Mouse (Mus musculus) embryonic facial prominence, embryonic 10.5 days (tissue): ENCODE data around the gene Rpl28. TPM values are rescaled to one million over a fixed set of nuclear protein-coding genes. Genes with fewer than 3 reads are reported as not detected.

Source experiments
- DNase-seq: peaks from one replicate; pipeline ENCODE4 v3.0.0-alpha.2; 2017; ENCODE audit warnings: low spot score
- H3K27ac ChIP-seq: fragments of 300-500 bp; sonication (generic); replicated peaks from 2 replicates; pipeline ENCODE4 v1.5.1; 2016; ENCODE audit warnings: mild to moderate bottlenecking
- H3K27me3 ChIP-seq: fragments of 300-500 bp; sonication (generic); replicated peaks from 2 replicates; pipeline ENCODE4 v1.6.1; 2016; ENCODE audit warnings: low read depth, mild to moderate bottlenecking; ENCODE audit not compliant: poor library complexity, severe bottlenecking
- H3K36me3 ChIP-seq: fragments of 300-500 bp; sonication (generic); replicated peaks from 2 replicates; pipeline ENCODE4 v1.6.1; 2016; ENCODE audit warnings: mild to moderate bottlenecking, moderate library complexity
- H3K4me1 ChIP-seq: fragments of 300-500 bp; sonication (generic); 2 replicates; pipeline ENCODE4 v1.6.1; 2016
- H3K4me3 ChIP-seq: fragments of 300-500 bp; sonication (generic); 2 replicates; pipeline ENCODE4 v1.5.1; 2016; ENCODE audit warnings: mild to moderate bottlenecking, moderate library complexity
- H3K9me3 ChIP-seq: fragments of 300-500 bp; sonication (generic); 2 replicates; pipeline ENCODE4 v1.6.1; 2016; ENCODE audit warnings: mild to moderate bottlenecking
- WGBS: fragments of 180-500 bp; shearing (Covaris S2); methylation state at CpG from one replicate; pipeline ENCODE4 v1.1.7; 2016; 5-methylcytosine and 5-hydroxymethylcytosine counted together
- polyA plus RNA-seq: library from polyadenylated mRNA; unstranded; fragments of >200 nt; fragmentation: Nextera tagmentation; extraction: Ambion mirVana; gene quantifications from 2 replicates; pipeline ENCODE4 v1.2.1, GENCODE M21; 2016

The Rpl28 gene
- 386 and 403 TPM in 2 replicates for polyA plus RNA-seq

DNA sequence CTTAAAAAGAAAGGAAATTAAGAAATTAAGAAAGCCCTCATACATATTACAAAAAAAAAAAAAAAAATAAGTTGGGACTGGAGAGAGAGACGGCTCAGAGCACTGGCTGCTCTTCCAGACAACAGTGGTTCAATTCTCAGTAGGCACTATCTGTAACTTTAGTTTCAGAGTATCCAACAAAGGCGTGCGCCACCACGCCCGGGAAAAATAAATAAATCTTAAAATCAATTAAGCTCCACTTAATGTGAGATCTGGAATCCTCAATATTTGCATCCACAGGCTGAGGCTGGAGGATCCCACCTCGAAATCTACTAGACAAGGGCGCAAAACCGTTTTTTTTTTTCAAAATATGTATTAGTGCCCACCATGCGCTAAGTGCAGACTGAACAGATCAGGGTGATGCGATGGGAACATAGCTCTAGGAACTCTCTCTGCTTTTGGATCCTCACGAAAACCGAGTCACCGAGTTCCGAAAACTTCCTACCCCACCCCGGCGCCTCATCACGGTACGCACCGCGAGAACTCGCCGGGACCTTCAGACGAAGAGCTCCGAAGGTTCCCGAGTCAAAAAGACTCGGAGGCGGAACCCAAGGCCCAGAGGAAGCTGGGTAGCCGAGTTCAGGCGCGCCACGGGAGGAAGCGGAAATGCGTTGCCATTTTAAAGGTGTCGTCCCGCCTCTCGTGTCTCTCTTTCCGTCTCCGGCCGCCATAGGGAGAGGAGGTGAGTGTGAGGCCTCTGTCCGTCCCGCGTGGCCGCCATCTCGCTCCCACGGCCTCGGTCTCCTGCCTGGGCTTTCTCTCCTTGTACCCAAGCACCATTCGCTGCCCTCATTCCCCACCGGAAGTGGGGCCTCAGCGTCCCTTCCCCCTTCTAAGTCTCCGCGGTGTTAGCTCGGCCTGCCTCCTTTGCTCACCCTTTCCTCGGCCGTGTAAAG lies at the start of gene Rpl28:
Gene Rpl28 (plus strand): TSS at position 597 of the 935 bp plus-strand sequence.
- Histone ChIP-seq H3K4me3 (peak within 1 kb of the TSS; percentile 79), H3K27me3 (peaks cover 25% of the 10 kb centered on the region), H3K27ac (peak within 1 kb of the TSS; percentile 94), H3K36me3 (peaks cover 41% of the 10 kb centered on the region), H3K4me1 (peaks cover 31% of the 10 kb centered on the region), H3K9me3 (no peaks in the 10 kb centered on the region)
- peak; percentile 96 for DNase-seq
- 2% methylated on average over 54 of the region's 54 CpGs for WGBS

GRCm38 (mm10) chr7:4743354-4743753 lies 49.3 kb upstream of the Rpl28 start:
- Histone ChIP-seq H3K4me3 (no peak overlapping the region), H3K27ac (no peak overlapping the region), H3K27me3 (no peaks in the 10 kb centered on the region), H3K4me1 (peaks cover 48% of the 10 kb centered on the region), H3K36me3 (peaks cover 55% of the 10 kb centered on the region), H3K9me3 (no peaks in the 10 kb centered on the region)
- DNase-seq = no peak
- WGBS = 75% methylated on average over 2 of the region's 2 CpGs

GRCm38 (mm10) chr7:4744886-4745285 lies 47.8 kb upstream of the Rpl28 start:
- H3K4me3 ChIP-seq = no peak overlapping the region
- H3K4me1 ChIP-seq = peaks cover 38% of the 10 kb centered on the region
- H3K9me3 ChIP-seq = no peaks in the 10 kb centered on the region
- no peaks in the 10 kb centered on the region for H3K27me3 ChIP-seq
- no peak overlapping the region for H3K27ac ChIP-seq
- DNase-seq = no peak
- 93% methylated on average over 6 of the region's 6 CpGs for WGBS
- H3K36me3 ChIP-seq = peaks cover 61% of the 10 kb centered on the region

DNA sequence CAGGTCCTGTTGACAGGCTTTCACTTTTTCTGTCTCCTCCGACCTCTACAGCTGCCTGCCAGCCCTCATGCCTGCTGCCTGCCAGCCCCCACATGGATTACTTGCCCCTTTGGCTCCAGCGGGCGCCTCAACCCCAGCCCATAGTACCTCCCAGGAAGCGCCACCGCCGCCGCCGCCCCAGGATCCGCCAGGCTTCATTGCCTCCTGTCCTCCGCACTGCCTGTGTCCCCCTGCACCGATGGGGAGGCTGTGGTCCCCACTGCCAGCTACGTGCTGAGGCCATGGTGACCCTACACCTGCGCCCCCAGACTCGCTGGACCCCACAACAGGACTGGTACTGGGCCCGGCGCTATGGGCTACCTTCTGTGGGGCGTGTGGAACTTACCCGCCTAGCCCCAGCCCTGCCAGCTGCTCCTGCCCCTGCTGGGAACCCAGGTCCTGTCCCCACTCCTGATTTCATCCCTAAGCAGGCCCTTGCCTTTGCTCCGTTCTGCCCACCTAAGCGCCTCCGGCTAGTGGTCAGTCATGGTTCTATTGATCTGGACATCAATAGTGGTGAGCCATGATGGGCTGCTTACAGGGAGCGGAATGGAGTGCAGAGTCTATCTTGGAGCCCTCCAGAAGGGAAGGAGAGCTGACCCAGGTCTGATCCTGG lies 46.2 kb upstream of the Rpl28 start:
- H3K4me1 ChIP-seq = peaks cover 28% of the 10 kb centered on the region
- 86% methylated on average over 22 of the region's 22 CpGs for WGBS
- H3K27ac ChIP-seq = no peak overlapping the region
- no peak overlapping the region for H3K4me3 ChIP-seq
- peaks cover 61% of the 10 kb centered on the region for H3K36me3 ChIP-seq
- H3K27me3 ChIP-seq = no peaks in the 10 kb centered on the region
- DNase-seq = no peak
- H3K9me3 ChIP-seq = no peaks in the 10 kb centered on the region

- Histone ChIP-seq H3K27me3 (no peaks in the 10 kb centered on the region), H3K9me3 (no peaks in the 10 kb centered on the region), H3K36me3 (peaks cover 54% of the 10 kb centered on the region), H3K4me3 (no peak overlapping the region), H3K4me1 (peaks cover 28% of the 10 kb centered on the region), H3K27ac (no peak overlapping the region)
- 75% methylated on average over 9 of the region's 9 CpGs for WGBS
- DNase-seq = no peak
Observed at GRCm38 (mm10) chr7:4747156-4747899, 45.3 kb upstream of the Rpl28 start.

- DNase-seq = no peak
- WGBS = 82% methylated on average over 4 of the region's 4 CpGs
Observed at GRCm38 (mm10) chr7:4748321-4748720, 44.4 kb upstream of the Rpl28 start.

GRCm38 (mm10) chr7:4749169-4749568 lies 43.5 kb upstream of the Rpl28 start:
- H3K4me3 ChIP-seq = no peak overlapping the region
- H3K27ac ChIP-seq = no peak overlapping the region
- no peak for DNase-seq
- peaks cover 36% of the 10 kb centered on the region for H3K36me3 ChIP-seq
- peaks cover 7% of the 10 kb centered on the region for H3K27me3 ChIP-seq
- WGBS = 93% methylated on average over 2 of the region's 2 CpGs
- H3K9me3 ChIP-seq = no peaks in the 10 kb centered on the region
- peaks cover 29% of the 10 kb centered on the region for H3K4me1 ChIP-seq

More at GRCm38 (mm10) chr7:4748321-4748720, 44.4 kb upstream of the Rpl28 start:
- no peaks in the 10 kb centered on the region for H3K27me3 ChIP-seq
- H3K4me3 ChIP-seq = no peak overlapping the region
- H3K4me1 ChIP-seq = peaks cover 29% of the 10 kb centered on the region
- peaks cover 44% of the 10 kb centered on the region for H3K36me3 ChIP-seq
- no peaks in the 10 kb centered on the region for H3K9me3 ChIP-seq
- no peak overlapping the region; the same call in 1 of the 2 replicates for H3K27ac ChIP-seq

GRCm38 (mm10) chr7:4751971-4752820 lies 40.5 kb upstream of the Rpl28 start:
- Histone ChIP-seq H3K9me3 (peaks cover 3% of the 10 kb centered on the region; the same call in 1 of the 2 replicates), H3K4me3 (peak overlapping the region; percentile 59), H3K36me3 (peaks cover 6% of the 10 kb centered on the region; the same call in 1 of the 2 replicates), H3K4me1 (peaks cover 21% of the 10 kb centered on the region), H3K27me3 (peaks cover 12% of the 10 kb centered on the region), H3K27ac (peak overlapping the region; percentile 85)
- 1% methylated on average over 30 of the region's 30 CpGs for WGBS
- peak; percentile 87 for DNase-seq

DNA sequence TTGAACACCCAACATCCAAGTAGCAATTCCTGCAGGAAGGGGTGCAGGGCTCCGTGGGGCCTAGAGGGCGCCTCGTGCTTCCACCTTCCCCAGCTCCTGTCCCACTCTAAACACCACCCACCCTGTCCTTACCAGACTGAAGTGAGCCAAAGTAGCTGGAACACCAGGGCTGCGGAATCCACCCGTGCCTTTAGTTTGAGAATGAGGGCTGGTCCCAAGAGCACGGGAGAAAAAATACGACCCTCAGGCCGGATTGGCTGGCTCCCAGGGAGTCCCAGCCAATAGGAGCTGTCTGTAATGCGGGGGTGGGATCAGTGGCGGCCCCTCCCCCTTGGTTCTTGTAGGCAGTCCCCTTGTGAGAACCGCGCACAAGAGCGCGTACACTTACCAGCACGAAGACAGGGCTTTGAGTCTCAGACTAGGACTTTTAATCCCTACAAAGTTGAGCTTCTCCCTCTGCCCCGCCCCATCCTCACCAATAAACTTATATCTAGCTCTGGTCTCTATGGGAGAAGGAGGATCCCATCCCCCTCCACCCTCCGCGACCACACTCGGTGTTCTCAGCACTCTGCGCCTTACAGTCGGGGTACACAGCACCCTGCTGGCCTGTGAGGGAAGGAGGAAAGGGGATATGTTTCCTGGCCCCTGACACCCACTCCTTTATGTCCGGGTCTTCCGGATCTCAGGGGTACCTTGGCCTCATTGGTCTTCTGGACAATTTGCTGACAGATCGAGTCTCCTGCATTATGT lies 39.7 kb upstream of the Rpl28 start, which contains the start of gene Cox6b2:
Gene Cox6b2 (minus strand): TSS at position 274 of the 750 bp plus-strand sequence.
- H3K36me3 ChIP-seq = peaks cover 6% of the 10 kb centered on the region; the same call in 1 of the 2 replicates

DNA sequence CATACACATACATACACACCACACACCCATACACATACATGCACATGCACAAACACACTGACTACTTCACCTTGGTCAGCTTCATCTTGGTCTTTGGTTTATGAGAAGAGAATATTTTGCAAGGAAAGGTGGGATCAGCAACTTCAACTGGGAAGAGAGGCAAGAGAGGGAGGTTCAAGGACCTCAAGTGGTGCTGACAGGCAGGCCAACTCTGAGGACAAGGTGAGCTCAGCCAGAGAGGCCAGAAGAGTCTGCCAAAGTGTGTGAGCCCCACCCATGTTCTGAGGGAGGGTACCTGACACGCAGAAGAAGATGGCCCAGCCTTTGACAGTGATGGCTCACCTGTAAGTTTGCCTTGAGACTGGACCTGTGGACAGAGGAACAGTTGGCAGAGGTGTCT lies 33.0 kb upstream of the Rpl28 start:
- peaks cover 3% of the 10 kb centered on the region; the same call in 1 of the 2 replicates for H3K9me3 ChIP-seq
- no peak overlapping the region for H3K27ac ChIP-seq
- 57% methylated on average over 1 of the region's 1 CpGs for WGBS
- H3K4me1 ChIP-seq = peaks cover under 1% of the 10 kb centered on the region
- no peaks in the 10 kb centered on the region; the same call in 1 of the 2 replicates for H3K27me3 ChIP-seq
- no peak overlapping the region for H3K4me3 ChIP-seq
- no peaks in the 10 kb centered on the region for H3K36me3 ChIP-seq
- no peak for DNase-seq

More for the DNA sequence above, 39.7 kb upstream of the Rpl28 start, which contains the start of gene Cox6b2:
- H3K27me3 ChIP-seq = peaks cover 12% of the 10 kb centered on the region
- peak within 1 kb of the TSS; percentile 59 for H3K4me3 ChIP-seq
- peak within 1 kb of the TSS; percentile 85 for H3K27ac ChIP-seq
- H3K4me1 ChIP-seq = peaks cover 21% of the 10 kb centered on the region
- peak; percentile 94 for DNase-seq
- WGBS = 3% methylated on average over 24 of the region's 24 CpGs
- peaks cover 3% of the 10 kb centered on the region; the same call in 1 of the 2 replicates for H3K9me3 ChIP-seq
